Mouse (Mus musculus) naive thymus-derived CD4-positive, alpha-beta T cell, adult 2 months (primary cell): Measurements from ENCODE around the gene Sult6b1.

Experiments
- DNase-seq: peaks from one replicate; pipeline ENCODE4 v3.0.0-alpha.2; 2011; ENCODE audit warnings: low read depth

The Sult6b1 gene

GRCm38 (mm10) chr17:78883291-78883690 lies 23.5 kb downstream of the Sult6b1 start:
- DNase-seq = no peak

- peak; percentile 46 for DNase-seq
These were observed 24.2 kb downstream of the Sult6b1 start, which contains the start of gene Eif2ak2 for GRCm38 (mm10) chr17:78882401-78883112. Gene Eif2ak2, minus strand, starts transcription at chr17:78882573.

- DNase-seq = peak; percentile 31
These were observed 24.9 kb downstream of the Sult6b1 start for GRCm38 (mm10) chr17:78881878-78882304.

GRCm38 (mm10) chr17:78873886-78874285 lies 32.9 kb downstream of the Sult6b1 start:
- DNase-seq = no peak

- DNase-seq = no peak
These were observed 50.5 kb downstream of the Sult6b1 start for GRCm38 (mm10) chr17:78856243-78856642.

GRCm38 (mm10) chr17:78842271-78842928 lies 64.4 kb downstream of the Sult6b1 start:
- no peak for DNase-seq

- no peak for DNase-seq
These were observed 70.7 kb downstream of the Sult6b1 start for GRCm38 (mm10) chr17:78836056-78836455.

GRCm38 (mm10) chr17:78834856-78835835 lies 71.6 kb downstream of the Sult6b1 start, which contains the start of the genes Heatr5b and Gpatch11:
Gene Heatr5b, minus strand, starts transcription at chr17:78835364.
Gene Gpatch11, plus strand, starts transcription at chr17:78835567.
- DNase-seq = peak; percentile 97
